Mouse (Mus musculus): ENCODE results near the gene Gm42791. TPM values are rescaled to one million over a fixed set of nuclear protein-coding genes. Genes with fewer than 3 reads are reported as not detected.

The Gm42791 gene
- polyA plus RNA-seq, 1 experiment = 0.36 TPM

- peak overlapping the region; percentile 44 for H3K4me3 ChIP-seq (replicated peaks)
- H3K4me1 ChIP-seq (ENCODE audit: control insufficient read depth) = peaks cover 55% of the 10 kb centered on the region
- H3K36me3 ChIP-seq (ENCODE audit: control insufficient read depth) = peaks cover 77% of the 10 kb centered on the region
- H3K27me3 ChIP-seq (ENCODE audit: control insufficient read depth) = no peaks in the 10 kb centered on the region
- H3K9me3 ChIP-seq (ENCODE audit: control insufficient read depth, low read length) = no peaks in the 10 kb centered on the region
- TF ChIP-seq TAL1 (IDR thresholded peaks at IDR 0.05; ENCODE audit: low read length) (peak; percentile 71), GATA1 (IDR thresholded peaks at IDR 0.05; ENCODE audit: low read length) (0 out of 2 replicates have a peak, but pooled peaks have one; percentile 8)
Observed at GRCm38 (mm10) chr5:148897069-148897702, 97.8 kb downstream of the Gm42791 start.

GRCm38 (mm10) chr5:148896515-148896914 is 98.4 kb downstream of the Gm42791 start:
- Histone ChIP-seq H3K4me3 (replicated peaks) (peak overlapping the region; percentile 21), H3K4me1 (ENCODE audit: control insufficient read depth) (peaks cover 55% of the 10 kb centered on the region)
- TF ChIP-seq GATA1 (IDR thresholded peaks at IDR 0.05; ENCODE audit: low read length) = no peak
- TF ChIP-seq TAL1 (IDR thresholded peaks at IDR 0.05; ENCODE audit: low read length) = no peak

GRCm38 (mm10) chr5:148895833-148896232 is 99.1 kb downstream of the Gm42791 start:
- peaks cover 55% of the 10 kb centered on the region for H3K4me1 ChIP-seq (ENCODE audit: control insufficient read depth)
- TF ChIP-seq TAL1 (IDR thresholded peaks at IDR 0.05; ENCODE audit: low read length) (no peak), GATA1 (IDR thresholded peaks at IDR 0.05; ENCODE audit: low read length) (no peak)
- peaks cover 78% of the 10 kb centered on the region for H3K36me3 ChIP-seq (ENCODE audit: control insufficient read depth)
- H3K4me3 ChIP-seq (replicated peaks) = no peak overlapping the region
- H3K27me3 ChIP-seq (ENCODE audit: control insufficient read depth) = no peaks in the 10 kb centered on the region
- H3K9me3 ChIP-seq (ENCODE audit: control insufficient read depth, low read length) = no peaks in the 10 kb centered on the region

More at GRCm38 (mm10) chr5:148896515-148896914, 98.4 kb downstream of the Gm42791 start:
- no peaks in the 10 kb centered on the region for H3K27me3 ChIP-seq (ENCODE audit: control insufficient read depth)
- peaks cover 78% of the 10 kb centered on the region for H3K36me3 ChIP-seq (ENCODE audit: control insufficient read depth)
- H3K9me3 ChIP-seq (ENCODE audit: control insufficient read depth, low read length) = no peaks in the 10 kb centered on the region

GRCm38 (mm10) chr5:148895034-148895433 is 99.9 kb downstream of the Gm42791 start:
- peaks cover 2% of the 10 kb centered on the region for H3K9me3 ChIP-seq (ENCODE audit: control insufficient read depth, low read length)
- no peak overlapping the region for H3K4me3 ChIP-seq (replicated peaks)
- peaks cover 59% of the 10 kb centered on the region for H3K4me1 ChIP-seq (ENCODE audit: control insufficient read depth)
- no peaks in the 10 kb centered on the region for H3K27me3 ChIP-seq (ENCODE audit: control insufficient read depth)
- H3K36me3 ChIP-seq (ENCODE audit: control insufficient read depth) = peaks cover 81% of the 10 kb centered on the region
- no peak for TF ChIP-seq TAL1 (IDR thresholded peaks at IDR 0.05; ENCODE audit: low read length)
- no peak for TF ChIP-seq GATA1 (IDR thresholded peaks at IDR 0.05; ENCODE audit: low read length)

DNA sequence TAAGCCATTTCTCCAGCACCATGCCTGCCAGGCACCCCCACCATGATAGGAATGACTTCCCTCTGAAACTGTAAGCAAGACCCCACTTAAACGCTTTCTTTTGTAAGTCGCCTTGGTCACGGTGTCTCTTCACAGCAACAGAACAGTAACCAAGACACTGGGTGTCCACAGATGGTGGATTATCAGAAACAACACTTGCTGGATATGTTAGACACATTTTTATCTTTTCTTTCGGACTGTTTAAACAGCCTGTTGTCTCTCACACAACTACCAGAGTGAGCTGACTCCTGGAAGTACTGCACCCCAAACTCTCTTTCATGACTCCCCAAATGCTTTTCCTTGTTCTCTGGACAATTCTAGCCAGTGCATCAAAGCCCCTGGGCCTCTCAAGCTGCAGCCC is 104.7 kb downstream of the Gm42791 start:
- Histone ChIP-seq H3K27me3 (ENCODE audit: control insufficient read depth) (no peaks in the 10 kb centered on the region), H3K36me3 (ENCODE audit: control insufficient read depth) (peaks cover 88% of the 10 kb centered on the region), H3K4me3 (replicated peaks) (no peak overlapping the region), H3K9me3 (ENCODE audit: control insufficient read depth, low read length) (peaks cover 5% of the 10 kb centered on the region), H3K4me1 (ENCODE audit: control insufficient read depth) (peaks cover 31% of the 10 kb centered on the region)
- TF ChIP-seq TAL1 (IDR thresholded peaks at IDR 0.05; ENCODE audit: low read length) = no peak
- TF ChIP-seq GATA1 (IDR thresholded peaks at IDR 0.05; ENCODE audit: low read length) = no peak

DNA sequence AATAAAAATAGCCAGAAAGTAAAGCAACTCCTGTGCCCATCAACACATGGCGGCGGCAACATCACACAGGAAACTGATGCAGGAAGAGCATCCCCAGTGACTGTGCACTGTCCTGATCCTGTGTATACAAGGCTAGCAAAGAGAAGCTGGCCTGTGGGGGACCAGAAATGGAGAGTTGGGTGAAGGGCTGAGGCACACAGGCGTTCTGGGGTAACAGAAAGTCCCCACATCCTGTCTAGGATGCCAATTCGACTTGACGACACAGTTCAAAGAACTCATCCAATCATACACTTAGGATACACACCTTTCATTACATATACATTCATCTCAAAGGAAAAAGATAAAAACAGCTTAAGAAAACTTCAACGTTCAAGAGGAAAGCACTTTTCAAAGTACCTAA is 106.9 kb downstream of the Gm42791 start:
- Histone ChIP-seq H3K36me3 (ENCODE audit: control insufficient read depth) (peaks cover 83% of the 10 kb centered on the region), H3K4me3 (replicated peaks) (no peak overlapping the region), H3K9me3 (ENCODE audit: control insufficient read depth, low read length) (peaks cover 5% of the 10 kb centered on the region), H3K27me3 (ENCODE audit: control insufficient read depth) (no peaks in the 10 kb centered on the region), H3K4me1 (ENCODE audit: control insufficient read depth) (peaks cover 24% of the 10 kb centered on the region)
- TF ChIP-seq TAL1 (IDR thresholded peaks at IDR 0.05; ENCODE audit: low read length) (no peak), GATA1 (IDR thresholded peaks at IDR 0.05; ENCODE audit: low read length) (no peak)

DNA sequence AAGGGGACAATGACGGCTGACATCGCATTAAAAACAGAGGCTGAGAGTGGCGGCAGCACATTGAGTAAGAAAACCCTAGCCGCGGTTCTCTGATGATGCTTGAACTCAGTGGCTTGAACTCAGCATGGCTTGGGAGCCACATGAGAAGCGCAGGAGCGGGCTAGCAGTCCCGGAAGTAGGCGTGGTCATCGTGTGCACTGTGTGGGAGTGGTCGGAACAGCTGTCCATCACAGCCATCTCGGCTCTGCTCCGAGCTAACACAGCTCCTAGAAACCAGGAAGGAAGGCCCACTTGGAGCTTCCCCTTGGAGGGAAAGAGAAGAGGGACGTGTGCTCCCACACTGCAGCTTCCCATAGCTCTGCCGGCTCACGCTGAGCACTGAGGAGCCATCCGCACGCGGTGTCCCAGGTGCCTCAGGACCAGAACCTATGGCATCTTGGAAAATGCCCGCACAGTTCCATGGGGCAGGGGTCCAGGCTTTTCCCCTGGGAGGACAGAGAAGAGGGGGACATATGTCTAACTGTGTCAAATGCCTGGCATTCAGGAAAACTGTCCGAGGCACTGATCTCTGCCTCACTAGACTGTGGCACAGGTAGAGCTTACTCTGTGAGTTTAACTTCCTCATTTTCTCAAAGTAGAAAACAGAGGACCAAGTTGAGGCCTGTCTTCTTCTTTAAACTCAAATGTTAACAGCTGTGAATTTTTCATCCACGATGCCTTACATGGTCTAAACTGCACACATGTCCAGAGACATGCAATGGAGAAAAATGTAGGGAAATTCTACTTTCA is 108.9 kb downstream of the Gm42791 start:
- no peak for TF ChIP-seq TAL1 (IDR thresholded peaks at IDR 0.05; ENCODE audit: low read length)
- TF ChIP-seq GATA1 (IDR thresholded peaks at IDR 0.05; ENCODE audit: low read length) = no peak
- Histone ChIP-seq H3K36me3 (ENCODE audit: control insufficient read depth) (peaks cover 75% of the 10 kb centered on the region), H3K4me3 (replicated peaks) (peak overlapping the region; percentile 57)

GRCm38 (mm10) chr5:148883671-148884070 is 111.3 kb downstream of the Gm42791 start:
- no peak overlapping the region for H3K4me3 ChIP-seq (replicated peaks)
- TF ChIP-seq GATA1 (IDR thresholded peaks at IDR 0.05; ENCODE audit: low read length) = no peak
- TF ChIP-seq TAL1 (IDR thresholded peaks at IDR 0.05; ENCODE audit: low read length) = no peak
- no peaks in the 10 kb centered on the region for H3K27me3 ChIP-seq (ENCODE audit: control insufficient read depth)
- peaks cover 75% of the 10 kb centered on the region for H3K36me3 ChIP-seq (ENCODE audit: control insufficient read depth)
- H3K4me1 ChIP-seq (ENCODE audit: control insufficient read depth) = peaks cover 17% of the 10 kb centered on the region
- H3K9me3 ChIP-seq (ENCODE audit: control insufficient read depth, low read length) = no peaks in the 10 kb centered on the region

More for the DNA sequence above, 108.9 kb downstream of the Gm42791 start:
- Histone ChIP-seq H3K27me3 (ENCODE audit: control insufficient read depth) (no peaks in the 10 kb centered on the region), H3K9me3 (ENCODE audit: control insufficient read depth, low read length) (peaks cover 5% of the 10 kb centered on the region), H3K4me1 (ENCODE audit: control insufficient read depth) (peaks cover 24% of the 10 kb centered on the region)

DNA sequence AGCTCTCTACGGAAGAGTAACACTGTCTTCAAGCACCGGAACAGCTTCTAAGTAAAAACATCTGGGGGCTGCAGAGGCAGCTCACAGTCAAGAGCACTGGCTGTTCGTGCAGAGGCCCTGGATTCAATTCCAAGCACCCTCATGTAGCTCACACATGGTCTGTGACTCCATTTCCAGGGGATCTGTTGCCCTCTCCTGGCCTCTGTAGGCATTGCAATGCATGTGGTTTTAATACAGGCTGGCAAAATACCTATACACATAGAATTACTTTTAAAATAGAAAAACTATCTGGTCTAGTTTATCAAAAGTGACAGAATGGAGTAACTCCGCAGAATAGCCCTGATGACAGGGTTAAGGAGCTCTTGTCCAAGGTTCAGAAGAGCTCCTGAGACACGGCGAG is 115.7 kb downstream of the Gm42791 start:
- Histone ChIP-seq H3K4me1 (ENCODE audit: control insufficient read depth) (no peaks in the 10 kb centered on the region; the same call in none of the 2 replicates), H3K27me3 (ENCODE audit: control insufficient read depth) (no peaks in the 10 kb centered on the region), H3K9me3 (ENCODE audit: control insufficient read depth, low read length) (no peaks in the 10 kb centered on the region), H3K4me3 (replicated peaks) (no peak overlapping the region), H3K36me3 (ENCODE audit: control insufficient read depth) (peaks cover 83% of the 10 kb centered on the region)
- TF ChIP-seq TAL1 (IDR thresholded peaks at IDR 0.05; ENCODE audit: low read length) (no peak), GATA1 (IDR thresholded peaks at IDR 0.05; ENCODE audit: low read length) (no peak)

Data from erythroblast, embryonic 14.5 days (primary cell).